Mouse (Mus musculus): ENCODE results near the gene Atp6v0e.

Atp6v0e gene

GRCm38 (mm10) chr17:26681276-26681675, 18.2 kb downstream of the Atp6v0e start:
- no peak for DNase-seq (ENCODE audit: extremely low read depth, low read depth)

- no peak for DNase-seq (ENCODE audit: extremely low read depth, low read depth)
Observed at GRCm38 (mm10) chr17:26686334-26687000, 23.4 kb downstream of the Atp6v0e start.

- no peak for DNase-seq (ENCODE audit: extremely low read depth, low read depth)
Observed at GRCm38 (mm10) chr17:26688795-26689735, 26.0 kb downstream of the Atp6v0e start.

DNA sequence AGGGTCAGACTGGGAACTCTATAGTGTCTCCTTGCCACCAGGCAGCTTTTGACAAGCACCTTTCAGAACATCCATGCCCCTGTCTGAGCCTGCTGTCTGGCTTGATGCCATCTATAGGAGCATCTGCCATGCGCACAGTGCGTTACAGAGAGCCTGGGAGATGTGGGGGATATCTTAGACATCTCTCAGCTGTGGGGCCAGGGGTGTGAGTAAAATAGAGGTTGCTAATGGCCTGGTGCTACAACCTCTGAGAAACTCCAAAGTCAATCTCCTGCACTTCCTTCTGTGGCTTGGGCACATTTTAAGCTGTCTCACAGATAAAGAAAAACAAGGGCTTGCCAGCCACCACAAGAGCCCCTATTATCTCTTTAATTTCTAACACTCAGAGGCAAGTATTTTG, 26.8 kb downstream of the Atp6v0e start:
- peak; percentile 45 for DNase-seq (ENCODE audit: extremely low read depth, low read depth)

- DNase-seq (ENCODE audit: extremely low read depth, low read depth), result no peak
Observed at GRCm38 (mm10) chr17:26690236-26690635, 27.2 kb downstream of the Atp6v0e start.

- no peak for DNase-seq (ENCODE audit: extremely low read depth, low read depth)
Observed at GRCm38 (mm10) chr17:26691110-26691509, 28.1 kb downstream of the Atp6v0e start.

- DNase-seq (ENCODE audit: extremely low read depth, low read depth), result no peak
Observed at GRCm38 (mm10) chr17:26693424-26693823, 30.4 kb downstream of the Atp6v0e start.

DNA sequence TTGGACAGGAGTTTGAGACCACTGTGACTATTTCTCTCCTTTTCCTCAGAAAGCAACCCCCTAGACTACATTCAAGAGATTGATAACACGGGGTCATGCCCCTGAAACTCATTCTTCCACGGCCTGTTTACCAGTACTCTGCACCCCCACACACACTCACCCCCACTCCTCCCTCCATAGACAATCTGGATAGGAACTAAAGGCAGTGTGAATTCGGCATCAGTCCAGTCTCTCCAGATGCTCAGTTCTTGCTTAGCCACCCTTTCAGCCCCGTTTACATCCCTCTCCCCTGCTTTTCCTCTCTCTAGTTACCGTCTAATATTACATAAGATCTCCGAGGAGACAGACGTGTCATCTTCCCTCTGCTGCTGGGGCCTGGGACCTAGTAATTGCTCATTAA, 31.1 kb downstream of the Atp6v0e start:
- no peak for DNase-seq (ENCODE audit: extremely low read depth, low read depth)

- DNase-seq (ENCODE audit: extremely low read depth, low read depth), result no peak
Observed at GRCm38 (mm10) chr17:26695193-26695592, 32.2 kb downstream of the Atp6v0e start.

GRCm38 (mm10) chr17:26698846-26699245, 35.8 kb downstream of the Atp6v0e start:
- DNase-seq (ENCODE audit: extremely low read depth, low read depth), result no peak

DNA sequence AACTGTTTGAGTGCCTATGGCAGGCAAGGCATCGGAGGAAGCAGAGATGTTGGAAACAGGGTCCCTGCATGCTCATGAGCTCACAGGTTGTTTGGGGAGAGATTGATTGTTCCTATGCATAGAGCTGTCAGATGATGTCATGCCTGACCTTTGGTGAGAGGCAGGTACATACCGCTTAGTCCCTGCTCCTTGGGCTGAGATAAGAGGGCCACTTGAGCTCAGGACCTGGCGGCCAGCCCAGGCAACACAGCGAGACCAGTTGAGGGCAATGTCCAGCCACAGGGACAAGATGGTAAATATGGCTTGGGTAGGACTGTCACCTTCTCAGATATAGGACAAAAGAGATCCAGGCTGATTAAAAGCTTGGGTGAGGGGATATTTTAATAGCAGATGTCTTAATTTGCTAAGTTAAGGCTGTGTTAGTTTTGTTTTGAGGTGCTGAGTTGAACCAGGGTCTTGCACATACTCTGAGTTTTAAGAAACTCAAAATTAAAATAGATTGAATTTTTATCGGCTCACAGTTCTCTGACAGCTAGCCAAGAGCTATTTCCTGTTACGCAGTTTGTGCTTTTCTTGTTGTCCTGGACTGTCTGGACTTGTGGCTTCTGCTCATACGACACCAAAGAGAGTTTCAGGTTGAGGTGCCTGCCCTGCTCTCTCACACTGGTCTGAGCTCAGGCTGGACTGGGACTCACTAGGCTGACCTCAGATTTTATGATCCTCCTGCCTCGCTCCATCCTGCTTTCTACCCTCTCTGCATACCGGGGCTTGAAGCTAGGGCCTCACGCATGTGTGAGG, 37.0 kb downstream of the Atp6v0e start:
- DNase-seq (ENCODE audit: extremely low read depth, low read depth), result no peak

DNA sequence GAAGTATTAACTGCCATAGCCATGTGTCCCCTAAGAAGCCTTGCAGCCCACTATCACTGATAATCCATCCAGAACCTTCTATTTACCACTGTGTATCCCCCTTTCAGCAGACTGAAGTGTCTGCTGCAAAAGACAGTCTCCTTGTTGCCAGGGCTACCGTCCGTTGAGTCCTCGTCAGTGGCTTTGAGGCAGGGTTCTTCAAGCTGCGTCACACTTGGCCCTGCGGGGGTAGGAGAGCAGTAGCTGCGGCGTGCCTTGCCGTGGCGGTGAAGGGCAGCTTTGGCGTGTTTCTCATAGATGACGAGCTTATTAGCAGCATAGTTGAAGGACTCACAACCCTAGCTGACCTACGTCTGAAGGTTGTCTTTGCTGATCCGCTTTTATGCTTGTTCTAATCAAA, 38.5 kb downstream of the Atp6v0e start:
- no peak for DNase-seq (ENCODE audit: extremely low read depth, low read depth)

DNA sequence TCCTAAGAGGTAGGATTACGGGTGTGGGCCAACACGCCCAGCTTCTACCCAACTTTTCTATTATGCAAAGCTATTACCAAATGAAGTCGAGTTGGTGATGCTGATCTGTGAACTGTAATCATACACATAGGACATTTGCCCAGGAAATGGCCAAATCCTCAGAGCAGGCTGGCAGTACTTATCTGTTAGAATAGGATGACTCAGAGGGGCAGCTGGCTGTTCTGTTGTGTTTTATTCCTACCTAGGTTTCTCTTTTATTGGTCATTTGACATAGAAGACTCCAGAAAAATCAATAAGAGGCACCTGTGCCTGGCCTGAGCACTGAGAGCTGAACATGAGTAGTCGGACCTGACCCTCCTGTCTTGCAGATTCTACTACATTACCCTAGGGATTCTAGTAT, 39.6 kb downstream of the Atp6v0e start:
- no peak for DNase-seq (ENCODE audit: extremely low read depth, low read depth)

DNA sequence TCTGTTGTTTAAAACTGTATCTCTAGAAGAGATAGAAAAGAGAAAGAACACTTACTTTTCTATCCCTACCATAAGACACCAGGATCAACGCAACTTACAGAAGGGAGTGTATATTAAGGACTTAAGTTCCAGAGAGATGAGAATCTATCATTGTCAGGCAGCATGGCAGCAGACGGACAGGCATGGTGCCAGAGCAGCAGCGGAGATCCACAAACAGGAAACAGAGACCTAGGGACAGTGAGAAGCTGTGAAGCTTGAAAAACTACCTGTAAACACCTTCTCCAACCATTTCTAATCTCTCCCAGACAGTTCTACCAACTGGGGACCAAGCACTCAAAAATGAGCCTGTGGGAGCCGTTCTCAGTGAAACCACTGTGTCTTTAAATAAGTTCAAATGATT, 40.6 kb downstream of the Atp6v0e start:
- DNase-seq (ENCODE audit: extremely low read depth, low read depth), result no peak

- DNase-seq (ENCODE audit: extremely low read depth, low read depth), result peak; percentile 57
Observed at GRCm38 (mm10) chr17:26705463-26706359, 42.7 kb downstream of the Atp6v0e start.

DNA sequence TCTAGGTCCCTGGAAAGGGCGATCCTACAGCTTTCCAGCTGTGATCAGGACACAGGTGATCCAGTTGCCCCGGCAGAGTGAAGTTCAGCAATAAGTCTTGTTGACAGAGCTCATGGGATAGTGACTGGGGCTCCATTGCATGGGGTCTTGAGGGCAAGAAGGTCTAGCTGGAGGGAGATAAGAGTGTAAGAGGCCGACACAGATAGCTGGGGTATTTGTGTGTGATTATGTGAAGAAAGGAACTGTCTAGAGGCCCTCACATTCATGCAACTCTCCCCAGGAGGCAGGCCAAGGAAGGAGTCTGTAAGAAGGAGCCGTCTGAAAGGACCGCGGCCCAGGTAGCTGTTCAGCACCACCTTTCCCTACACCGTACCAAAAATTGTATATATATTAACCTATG, 44.0 kb downstream of the Atp6v0e start:
- no peak for DNase-seq (ENCODE audit: extremely low read depth, low read depth)

- no peak for DNase-seq (ENCODE audit: extremely low read depth, low read depth)
Observed at GRCm38 (mm10) chr17:26708499-26708898, 45.5 kb downstream of the Atp6v0e start.

- DNase-seq (ENCODE audit: extremely low read depth, low read depth), result no peak
Observed at GRCm38 (mm10) chr17:26708993-26709590, 46.1 kb downstream of the Atp6v0e start.

GRCm38 (mm10) chr17:26710049-26710448, 47.0 kb downstream of the Atp6v0e start:
- no peak for DNase-seq (ENCODE audit: extremely low read depth, low read depth)

DNA sequence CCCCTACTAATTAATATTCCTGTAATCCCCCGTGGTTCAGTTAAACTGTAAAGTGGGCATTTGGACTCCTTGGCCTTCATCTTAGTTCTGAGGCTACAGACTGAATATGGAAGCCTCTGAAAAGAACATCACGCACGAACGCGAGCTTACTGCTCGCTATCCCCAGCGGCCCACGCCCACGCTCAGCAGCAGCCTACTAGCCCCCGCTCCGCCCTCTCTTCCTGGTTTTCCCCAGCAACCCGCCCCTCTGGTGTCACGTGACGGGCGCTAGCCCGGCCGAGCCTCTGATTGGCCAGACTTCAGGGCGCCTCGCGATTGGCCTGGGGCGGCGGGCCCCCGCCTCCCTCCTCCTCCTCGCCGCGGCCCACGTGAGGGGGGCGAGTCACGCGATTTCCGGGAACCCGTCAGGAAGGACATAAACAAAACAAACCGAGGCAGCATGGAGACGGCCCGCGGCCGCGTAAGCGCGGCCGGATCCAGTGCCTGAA, 52.3 kb downstream of the Atp6v0e start, which contains the start of gene Crebrf:
Crebrf (plus strand) TSS at position 380 of the 488 bp plus-strand sequence.
- DNase-seq (ENCODE audit: extremely low read depth, low read depth), result peak; percentile 92
